Mouse (Mus musculus) heart, adult 2 months (tissue): Measurements from ENCODE around the gene Tipin. TPM values are rescaled to one million over a fixed set of nuclear protein-coding genes. Genes with fewer than 3 reads are reported as not detected.
A peak's percentile ranks its signal among the peaks of the same experiment; 100 is the strongest.

Experiments used
- DNase-seq, 2 experiments: peaks; one replicate each; pipeline ENCODE4 v3.0.0; 2021
- H3K27ac ChIP-seq: fragments of 200-600 bp; 2 replicates; pipeline ENCODE4 v1.8.1; 2022
- H3K27me3 ChIP-seq: fragments of 200-500 bp; 2 replicates; pipeline ENCODE4 v1.6.1; 2012; ENCODE audit warnings: mild to moderate bottlenecking, low read length, inconsistent platforms, mixed read lengths; ENCODE audit not compliant: control insufficient read depth, insufficient read depth
- H3K36me3 ChIP-seq: fragments of 200-500 bp; 2 replicates; pipeline ENCODE4 v1.6.1; 2012; ENCODE audit warnings: low read length, inconsistent platforms; ENCODE audit not compliant: control insufficient read depth, insufficient read depth
- H3K4me1 ChIP-seq: fragments of 200-500 bp; 2 replicates; pipeline ENCODE4 v1.6.1; 2011; ENCODE audit warnings: low read length; ENCODE audit not compliant: control insufficient read depth, insufficient read depth
- H3K4me3 ChIP-seq: fragments of 200-600 bp; 2 replicates; pipeline ENCODE4 v1.8.1; 2022
- H3K79me2 ChIP-seq: fragments of 200-500 bp; replicated peaks from 2 replicates; pipeline ENCODE4 v1.6.1; 2012; ENCODE audit warnings: mild to moderate bottlenecking, inconsistent platforms, low read length, moderate library complexity, mixed read lengths; ENCODE audit not compliant: control insufficient read depth, insufficient read depth
- H3K9ac ChIP-seq: fragments of 200-500 bp; 2 replicates; pipeline ENCODE4 v1.6.1; 2012; ENCODE audit warnings: low read depth, mild to moderate bottlenecking, control low read depth, inconsistent platforms, low read length, mixed read lengths
- CTCF ChIP-seq: fragments of 200-600 bp; IDR thresholded peaks from 2 replicates; pipeline ENCODE4 v1.8.1; 2022; ENCODE audit warnings: antibody characterized with exemption, mild to moderate bottlenecking, moderate library complexity
- EP300 ChIP-seq: fragments of 200-500 bp; IDR thresholded peaks from 2 replicates; pipeline ENCODE4 v1.6.1; 2011; ENCODE audit warnings: low read depth, low read length, control low read depth; ENCODE audit not compliant: insufficient read depth
- POLR2A ChIP-seq: fragments of 200-500 bp; IDR thresholded peaks from 2 replicates; pipeline ENCODE4 v1.6.1; 2011; ENCODE audit warnings: mild to moderate bottlenecking, low read depth, low read length, control low read depth; ENCODE audit not compliant: insufficient read depth
- WGBS: fragments of 180-500 bp; shearing (Covaris S2); methylation state at CpG from one replicate; pipeline ENCODE4 v1.1.7; 2018; 5-methylcytosine and 5-hydroxymethylcytosine counted together
- intact Hi-C: fragments of 180-260 bp; cut with DNase I; formaldehyde crosslinking; loops from one replicate; pipeline ENCODE4 v1.15.1; 2025
- polyA plus RNA-seq: library from polyadenylated mRNA; depleted of rRNA; stranded (reverse); fragments of >200 nt; gene quantifications from 2 replicates; pipeline ENCODE4 v1.2.3, GENCODE M21; 2012
- total RNA-seq, 2 experiments: library from RNA; stranded (reverse); gene quantifications; 2 replicates each; pipeline ENCODE4 v1.2.3; 2021

Tipin gene
- total and polyA plus RNA-seq, 3 experiments: 3.8 to 9.3 (median 9.2) TPM

- H3K4me3 ChIP-seq: no peak overlapping the region
- no peaks in the 10 kb centered on the region for H3K36me3 ChIP-seq
- TF ChIP-seq EP300 (no peak), CTCF (no peak), POLR2A (no peak)
- no peaks in the 10 kb centered on the region for H3K79me2 ChIP-seq
- DNase-seq: no peak
- no peak overlapping the region for H3K9ac ChIP-seq
- WGBS: 98% methylated on average over 5 of the region's 5 CpGs
- no peak overlapping the region for H3K27ac ChIP-seq
- no peaks in the 10 kb centered on the region for H3K4me1 ChIP-seq
- H3K27me3 ChIP-seq: no peaks in the 10 kb centered on the region
- intact Hi-C loops: no loop called here
These were observed 35.6 kb downstream of the Tipin start for GRCm38 (mm10) chr9:64316986-64317385.

- WGBS: 95% methylated on average over 7 of the region's 7 CpGs
- Histone ChIP-seq H3K9ac (no peak overlapping the region), H3K4me3 (no peak overlapping the region), H3K36me3 (no peaks in the 10 kb centered on the region), H3K27ac (no peak overlapping the region), H3K4me1 (no peaks in the 10 kb centered on the region), H3K79me2 (no peaks in the 10 kb centered on the region), H3K27me3 (no peaks in the 10 kb centered on the region)
- intact Hi-C loops: no loop called here
- no peak for TF ChIP-seq EP300
- TF ChIP-seq POLR2A: no peak
- no peak for TF ChIP-seq CTCF
- DNase-seq: no peak
These were observed 42.6 kb downstream of the Tipin start for GRCm38 (mm10) chr9:64323976-64324375.

GRCm38 (mm10) chr9:64335825-64336224 is 54.4 kb downstream of the Tipin start:
- peaks cover 2% of the 10 kb centered on the region; the same call in 1 of the 2 replicates for H3K79me2 ChIP-seq
- no peak overlapping the region for H3K27ac ChIP-seq
- TF ChIP-seq POLR2A: no peak
- TF ChIP-seq CTCF: no peak
- TF ChIP-seq EP300: no peak
- intact Hi-C loops: no loop called here
- peaks cover 2% of the 10 kb centered on the region; the same call in 1 of the 2 replicates for H3K4me1 ChIP-seq
- no peak overlapping the region for H3K4me3 ChIP-seq
- H3K36me3 ChIP-seq: peaks cover 7% of the 10 kb centered on the region
- WGBS: 89% methylated on average over 6 of the region's 6 CpGs
- no peak for DNase-seq
- H3K9ac ChIP-seq: no peak overlapping the region
- H3K27me3 ChIP-seq: no peaks in the 10 kb centered on the region

GRCm38 (mm10) chr9:64339361-64339760 is 58.0 kb downstream of the Tipin start:
- intact Hi-C loops: no loop called here
- no peak for TF ChIP-seq EP300
- TF ChIP-seq CTCF: no peak
- no peak for TF ChIP-seq POLR2A
- Histone ChIP-seq H3K27ac (no peak overlapping the region), H3K9ac (peak overlapping the region; percentile 100; the same call in 1 of the 2 replicates), H3K79me2 (0 out of 2 replicates have a peak, but pooled peaks cover 2% of the 10 kb centered on the region), H3K27me3 (no peaks in the 10 kb centered on the region), H3K4me1 (peaks cover 2% of the 10 kb centered on the region; the same call in 1 of the 2 replicates), H3K36me3 (peaks cover 9% of the 10 kb centered on the region), H3K4me3 (no peak overlapping the region)
- DNase-seq: no peak
- 44% methylated on average over 8 of the region's 8 CpGs for WGBS

- H3K27ac ChIP-seq: peak overlapping the region; percentile 98
- H3K4me3 ChIP-seq: peak overlapping the region; percentile 86
- 0 out of 2 replicates have a peak, but pooled peaks cover 2% of the 10 kb centered on the region for H3K79me2 ChIP-seq
- intact Hi-C loops: loop anchor here (2.0 to 5.0 kb wide), 4 partner anchors 58 to 620 kb away; partner anchors contain the start of genes Ints14, Rab11a and Tipin
- no peaks in the 10 kb centered on the region for H3K27me3 ChIP-seq
- TF ChIP-seq EP300: 0 out of 2 replicates have a peak, but pooled peaks have one; percentile 16
- TF ChIP-seq POLR2A: peak; percentile 78
- peak; percentile 39 for TF ChIP-seq CTCF
- peak overlapping the region; percentile 100 for H3K9ac ChIP-seq
- peak; percentile 85 to 87 for DNase-seq
- WGBS: under 1% methylated on average over 85 of the region's 85 CpGs
- H3K4me1 ChIP-seq: peaks cover 2% of the 10 kb centered on the region; the same call in 1 of the 2 replicates
- peaks cover 9% of the 10 kb centered on the region for H3K36me3 ChIP-seq
These were observed 59.2 kb downstream of the Tipin start for GRCm38 (mm10) chr9:64340351-64341253.

GRCm38 (mm10) chr9:64341254-64341566 is 59.8 kb downstream of the Tipin start, which contains the start of gene Dis3l:
Dis3l (minus strand) TSS chr9:64341288.
- Histone ChIP-seq H3K4me1 (peaks cover 2% of the 10 kb centered on the region; the same call in 1 of the 2 replicates), H3K9ac (peak within 1 kb of the TSS; percentile 100), H3K79me2 (0 out of 2 replicates have a peak, but pooled peaks cover 2% of the 10 kb centered on the region), H3K4me3 (peak within 1 kb of the TSS; percentile 86), H3K27me3 (no peaks in the 10 kb centered on the region), H3K36me3 (peaks cover 9% of the 10 kb centered on the region), H3K27ac (peak within 1 kb of the TSS; percentile 98)
- 4% methylated on average over 16 of the region's 16 CpGs for WGBS
- DNase-seq: no peak
- intact Hi-C loops: loop anchor here (2.0 to 5.0 kb wide), 4 partner anchors 59 to 620 kb away; partner anchors contain the start of genes Ints14, Rab11a and Tipin
- TF ChIP-seq EP300 (no peak), POLR2A (no peak), CTCF (no peak)
